Mouse (Mus musculus) intestine, postnatal 0 days (tissue): Measurements from ENCODE around the gene Tmem163. TPM values are rescaled to one million over a fixed set of nuclear protein-coding genes. Genes with fewer than 3 reads are reported as not detected.

Source experiments
- ATAC-seq: fragments of 200-750 bp; cut with Nextera tagmentation; 2 replicates; pipeline ENCODE4 v1.8.0; 2017; ENCODE audit warnings: mild to moderate bottlenecking, moderate TSS enrichment, moderate library complexity
- H3K27ac ChIP-seq: fragments of 300-500 bp; sonication (generic); 2 replicates; pipeline ENCODE4 v1.5.1; 2014; ENCODE audit warnings: mild to moderate bottlenecking, low read depth, low read length, moderate library complexity
- H3K27me3 ChIP-seq: fragments of 300-500 bp; sonication (generic); replicated peaks from 2 replicates; pipeline ENCODE4 v1.6.1; 2014; ENCODE audit warnings: low read length, mixed read lengths; ENCODE audit not compliant: control insufficient read depth, insufficient read depth
- H3K36me3 ChIP-seq: fragments of 300-500 bp; sonication (generic); 2 replicates; pipeline ENCODE4 v1.6.1; 2014; ENCODE audit warnings: mild to moderate bottlenecking, moderate library complexity; ENCODE audit not compliant: control insufficient read depth, insufficient read depth
- H3K4me1 ChIP-seq: fragments of 300-500 bp; sonication (generic); replicated peaks from 2 replicates; pipeline ENCODE4 v1.6.1; 2014; ENCODE audit warnings: antibody characterized with exemption, low read length, mixed read lengths; ENCODE audit not compliant: control insufficient read depth, insufficient read depth
- H3K4me2 ChIP-seq: fragments of 300-500 bp; sonication (generic); replicated peaks from 2 replicates; pipeline ENCODE4 v1.6.1; 2014; ENCODE audit warnings: low read depth, mild to moderate bottlenecking, moderate library complexity
- H3K4me3 ChIP-seq: fragments of 300-500 bp; sonication (generic); 2 replicates; pipeline ENCODE4 v1.5.1; 2014; ENCODE audit warnings: low read depth, low read length
- H3K9ac ChIP-seq: fragments of 300-500 bp; sonication (generic); 2 replicates; pipeline ENCODE4 v1.6.1; 2014; ENCODE audit warnings: mild to moderate bottlenecking, low read depth, low read length
- H3K9me3 ChIP-seq: fragments of 300-500 bp; sonication (generic); 2 replicates; pipeline ENCODE4 v1.6.1; 2016; ENCODE audit warnings: mixed run types; ENCODE audit not compliant: control insufficient read depth
- CTCF ChIP-seq: sonication (generic); IDR thresholded peaks from 2 replicates; pipeline ENCODE4 v1.5.1; 2016; ENCODE audit warnings: low read depth, mild to moderate bottlenecking, control low read depth, antibody characterized with exemption, moderate library complexity
- WGBS: fragments of 180-500 bp; shearing (Covaris S2); extraction: QIAGEN DNeasy Blood & Tissue Kit; methylation state at CpG from one replicate; pipeline ENCODE4 v1.1.7; 2014; 5-methylcytosine and 5-hydroxymethylcytosine counted together
- polyA plus RNA-seq: library from polyadenylated mRNA; unstranded; fragments of >200 nt; fragmentation: Nextera tagmentation; extraction: Ambion mirVana; gene quantifications from 2 replicates; pipeline ENCODE4 v1.2.1, GENCODE M21; 2015

The Tmem163 gene
- polyA plus RNA-seq, 1 experiment from 2014 or later, result 0.26 TPM

- Histone ChIP-seq H3K9ac (no peak overlapping the region), H3K36me3 (no peaks in the 10 kb centered on the region), H3K27ac (no peak overlapping the region), H3K4me3 (no peak overlapping the region), H3K9me3 (no peaks in the 10 kb centered on the region), H3K27me3 (peaks cover 55% of the 10 kb centered on the region), H3K4me1 (no peaks in the 10 kb centered on the region), H3K4me2 (no peak overlapping the region)
- WGBS, result 59% methylated on average over 1 of the region's 1 CpGs
- no peak for ATAC-seq
- TF ChIP-seq CTCF, result no peak
Observed at GRCm38 (mm10) chr1:127675253-127675652, 4.1 kb downstream of the Tmem163 start.

GRCm38 (mm10) chr1:127673221-127674050 is 5.9 kb downstream of the Tmem163 start:
- Histone ChIP-seq H3K27me3 (peaks cover 37% of the 10 kb centered on the region), H3K9me3 (no peaks in the 10 kb centered on the region), H3K4me1 (no peaks in the 10 kb centered on the region), H3K27ac (no peak overlapping the region), H3K4me3 (no peak overlapping the region), H3K9ac (no peak overlapping the region), H3K36me3 (no peaks in the 10 kb centered on the region), H3K4me2 (no peak overlapping the region)
- no peak for TF ChIP-seq CTCF
- ATAC-seq, result no peak
- 76% methylated on average over 10 of the region's 10 CpGs for WGBS

GRCm38 (mm10) chr1:127668161-127668560 is 11.2 kb downstream of the Tmem163 start:
- TF ChIP-seq CTCF, result no peak
- 88% methylated on average over 3 of the region's 3 CpGs for WGBS

GRCm38 (mm10) chr1:127667110-127667860 is 12.1 kb downstream of the Tmem163 start:
- 68% methylated on average over 8 of the region's 8 CpGs for WGBS

More at GRCm38 (mm10) chr1:127668161-127668560, 11.2 kb downstream of the Tmem163 start:
- H3K4me1 ChIP-seq, result no peaks in the 10 kb centered on the region
- no peaks in the 10 kb centered on the region for H3K9me3 ChIP-seq
- H3K4me3 ChIP-seq, result no peak overlapping the region
- H3K27me3 ChIP-seq, result no peaks in the 10 kb centered on the region
- no peak for ATAC-seq
- no peak overlapping the region for H3K9ac ChIP-seq
- H3K36me3 ChIP-seq, result no peaks in the 10 kb centered on the region
- no peak overlapping the region for H3K4me2 ChIP-seq
- H3K27ac ChIP-seq, result no peak overlapping the region

GRCm38 (mm10) chr1:127666221-127666620 is 13.1 kb downstream of the Tmem163 start:
- no peak for TF ChIP-seq CTCF
- H3K4me2 ChIP-seq, result no peak overlapping the region
- no peaks in the 10 kb centered on the region for H3K4me1 ChIP-seq
- H3K36me3 ChIP-seq, result no peaks in the 10 kb centered on the region
- no peak overlapping the region for H3K9ac ChIP-seq
- H3K27ac ChIP-seq, result no peak overlapping the region
- 76% methylated on average over 6 of the region's 6 CpGs for WGBS
- H3K9me3 ChIP-seq, result no peaks in the 10 kb centered on the region
- no peak for ATAC-seq
- no peak overlapping the region for H3K4me3 ChIP-seq
- H3K27me3 ChIP-seq, result no peaks in the 10 kb centered on the region

More at GRCm38 (mm10) chr1:127667110-127667860, 12.1 kb downstream of the Tmem163 start:
- TF ChIP-seq CTCF, result no peak
- ATAC-seq, result no peak
- H3K4me1 ChIP-seq, result no peaks in the 10 kb centered on the region
- H3K4me2 ChIP-seq, result no peak overlapping the region
- no peak overlapping the region for H3K27ac ChIP-seq
- no peaks in the 10 kb centered on the region for H3K27me3 ChIP-seq
- H3K36me3 ChIP-seq, result no peaks in the 10 kb centered on the region
- H3K4me3 ChIP-seq, result no peak overlapping the region
- no peak overlapping the region for H3K9ac ChIP-seq
- H3K9me3 ChIP-seq, result no peaks in the 10 kb centered on the region

- no peak overlapping the region for H3K9ac ChIP-seq
- no peak for TF ChIP-seq CTCF
- no peak overlapping the region for H3K4me3 ChIP-seq
- H3K36me3 ChIP-seq, result no peaks in the 10 kb centered on the region
- WGBS, result 65% methylated on average over 13 of the region's 13 CpGs
- no peaks in the 10 kb centered on the region for H3K4me1 ChIP-seq
- H3K4me2 ChIP-seq, result no peak overlapping the region
- ATAC-seq, result no peak
- H3K9me3 ChIP-seq, result no peaks in the 10 kb centered on the region
- H3K27me3 ChIP-seq, result no peaks in the 10 kb centered on the region
- H3K27ac ChIP-seq, result no peak overlapping the region
Observed at GRCm38 (mm10) chr1:127662385-127663068, 16.8 kb downstream of the Tmem163 start.
